Mouse (Mus musculus): ENCODE measurements at regions not wholly inside any gene's neighbourhood (a gene's known extent, or its start where the extent isn't known, plus 50 kb on each side); places are given as distances from the start of the nearest gene placed in this dataset.
A peak's percentile ranks its signal among the peaks of the same experiment; 100 is the strongest.

DNA sequence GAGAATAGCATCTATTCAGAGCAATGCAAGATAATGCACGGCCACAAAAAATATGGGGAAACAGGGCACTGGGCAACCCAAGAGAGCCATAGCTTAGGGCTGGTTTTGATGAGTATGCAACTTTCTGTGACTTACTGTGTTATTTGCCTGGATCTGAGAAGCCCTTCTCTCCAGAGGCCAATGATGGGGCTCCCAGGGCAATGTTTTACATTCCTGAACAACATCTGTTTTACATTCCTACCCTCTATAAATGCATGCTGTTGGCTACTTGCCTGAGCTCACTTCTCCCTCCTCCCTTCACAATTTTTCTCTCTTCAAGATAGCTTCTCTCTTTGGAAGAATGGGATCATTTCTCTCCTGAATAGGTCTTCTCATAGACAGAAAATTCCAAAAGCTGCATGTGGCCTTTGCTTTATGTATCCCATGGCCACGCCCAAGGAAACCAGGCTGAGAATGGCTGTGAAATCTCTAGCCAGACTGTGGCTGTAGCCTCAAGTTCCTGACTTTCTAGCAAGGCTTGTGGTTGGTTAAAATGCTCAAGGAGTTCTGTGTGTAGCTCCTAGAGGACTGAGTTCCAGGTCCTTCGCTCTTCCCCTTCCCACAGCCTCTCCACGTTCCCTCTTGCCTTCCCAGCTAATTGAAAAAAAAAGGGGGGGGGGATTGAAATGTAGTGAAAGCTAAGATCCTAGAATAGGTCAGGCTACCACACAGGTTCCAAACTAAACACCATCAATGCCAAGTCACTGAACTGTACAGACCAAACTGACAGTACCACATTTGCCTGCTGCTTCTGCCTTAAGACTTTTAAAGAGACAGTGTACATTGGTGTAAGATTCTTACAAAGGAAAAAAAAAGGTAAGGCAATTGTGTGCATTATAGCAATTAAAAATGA, 312.7 kb upstream of the Auts2 start:
- H3K27me3 ChIP-seq (ENCODE audit: control insufficient read depth, insufficient read depth, low read length) = no peaks in the 10 kb centered on the region
- no peak overlapping the region for H3K9ac ChIP-seq
- H3K9me3 ChIP-seq (ENCODE audit: control insufficient read depth, low read length) = no peaks in the 10 kb centered on the region
- H3K4me3 ChIP-seq (replicated peaks; ENCODE audit: low read length) = no peak overlapping the region
- no peaks in the 10 kb centered on the region for H3K36me3 ChIP-seq (replicated peaks; ENCODE audit: control insufficient read depth, insufficient read depth)
- H3K4me2 ChIP-seq (replicated peaks) = no peak overlapping the region
- ATAC-seq (ENCODE audit: low FRiP score) = no peak
- H3K27ac ChIP-seq = no peak overlapping the region
- H3K4me1 ChIP-seq (replicated peaks; ENCODE audit: control insufficient read depth, insufficient read depth, low read length) = 0 out of 2 replicates have a peak, but pooled peaks cover 3% of the 10 kb centered on the region
- no peak for DNase-seq (ENCODE audit: low spot score)
- WGBS = 75% methylated on average over 4 of the region's 4 CpGs

DNA sequence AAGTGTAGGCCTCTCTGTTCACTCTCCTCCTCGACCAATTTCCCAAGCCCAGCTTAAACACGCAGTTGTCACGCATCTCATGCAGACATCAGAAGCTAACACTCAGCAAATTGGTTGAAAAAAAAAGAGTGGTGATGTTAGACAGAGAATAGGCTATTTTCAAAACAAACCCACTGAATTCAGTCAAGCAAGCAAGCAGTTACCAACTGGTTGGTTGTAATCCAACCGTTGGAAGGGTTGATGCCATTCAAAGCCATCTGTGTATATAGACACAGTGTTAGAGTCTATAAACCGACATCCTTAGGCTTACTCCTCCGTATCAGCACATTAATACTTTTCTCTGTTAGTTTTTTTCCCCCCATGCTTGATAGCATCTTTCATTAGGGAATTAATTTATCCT, 307.6 kb upstream of the Auts2 start:
- Histone ChIP-seq H3K4me1 (replicated peaks; ENCODE audit: control insufficient read depth, insufficient read depth, low read length) (no peaks in the 10 kb centered on the region), H3K4me3 (replicated peaks; ENCODE audit: low read length) (no peak overlapping the region), H3K9me3 (ENCODE audit: control insufficient read depth, low read length) (no peaks in the 10 kb centered on the region), H3K27me3 (ENCODE audit: control insufficient read depth, insufficient read depth, low read length) (no peaks in the 10 kb centered on the region), H3K4me2 (replicated peaks) (no peak overlapping the region), H3K36me3 (replicated peaks; ENCODE audit: control insufficient read depth, insufficient read depth) (no peaks in the 10 kb centered on the region), H3K9ac (no peak overlapping the region), H3K27ac (no peak overlapping the region)
- DNase-seq (ENCODE audit: low spot score) (no peak), ATAC-seq (ENCODE audit: low FRiP score) (no peak)
- 79% methylated on average over 6 of the region's 6 CpGs for WGBS

DNA sequence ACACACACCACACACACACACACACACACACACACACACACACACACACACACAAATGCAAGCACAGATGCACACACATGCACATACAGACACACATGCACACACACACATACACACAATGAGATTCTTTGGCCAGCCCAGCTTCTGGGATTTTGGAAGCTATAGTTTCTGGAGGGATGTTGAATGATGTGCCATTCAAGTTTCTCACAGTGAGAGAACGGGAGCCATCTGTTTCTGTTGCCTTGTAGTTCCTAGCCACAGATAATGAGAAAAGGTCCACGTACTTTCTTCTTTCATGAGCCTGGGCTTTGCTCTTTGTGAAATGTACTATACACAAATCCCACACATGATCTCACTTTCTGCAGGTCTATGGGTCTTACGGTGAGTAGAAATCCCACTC, 304.9 kb upstream of the Auts2 start:
- ATAC-seq (ENCODE audit: low FRiP score) = no peak
- no peak overlapping the region for H3K4me3 ChIP-seq (replicated peaks; ENCODE audit: low read length)

DNA sequence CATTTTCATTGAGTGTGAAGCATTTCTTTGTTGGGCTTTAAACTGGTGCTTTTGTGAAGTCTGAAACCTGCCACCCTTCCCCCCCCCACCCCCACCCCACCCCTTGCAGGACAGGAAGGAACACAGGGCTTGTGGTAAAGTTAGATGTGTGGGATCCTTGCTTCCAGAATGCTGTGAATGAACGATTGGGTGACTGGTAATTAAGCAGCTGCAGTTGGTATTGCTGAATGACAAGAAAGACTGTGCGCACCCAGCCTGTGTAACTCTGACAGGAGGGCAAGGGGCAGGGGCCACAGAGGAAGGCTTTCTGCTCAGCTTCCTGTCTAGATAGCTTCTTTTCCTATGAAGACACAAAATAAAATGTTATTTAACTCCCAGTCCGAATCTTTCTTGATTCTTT, 300.1 kb upstream of the Auts2 start:
- no peak for DNase-seq (ENCODE audit: low spot score)
- WGBS = 53% methylated on average over 3 of the region's 3 CpGs

More for the DNA sequence above, 304.9 kb upstream of the Auts2 start:
- H3K9ac ChIP-seq = no peak overlapping the region
- no peaks in the 10 kb centered on the region for H3K4me1 ChIP-seq (replicated peaks; ENCODE audit: control insufficient read depth, insufficient read depth, low read length)
- H3K27me3 ChIP-seq (ENCODE audit: control insufficient read depth, insufficient read depth, low read length) = no peaks in the 10 kb centered on the region
- H3K36me3 ChIP-seq (replicated peaks; ENCODE audit: control insufficient read depth, insufficient read depth) = no peaks in the 10 kb centered on the region
- no peaks in the 10 kb centered on the region for H3K9me3 ChIP-seq (ENCODE audit: control insufficient read depth, low read length)
- no peak for DNase-seq (ENCODE audit: low spot score)
- no peak overlapping the region for H3K4me2 ChIP-seq (replicated peaks)
- H3K27ac ChIP-seq = no peak overlapping the region
- WGBS = 71% methylated on average over 3 of the region's 3 CpGs

DNA sequence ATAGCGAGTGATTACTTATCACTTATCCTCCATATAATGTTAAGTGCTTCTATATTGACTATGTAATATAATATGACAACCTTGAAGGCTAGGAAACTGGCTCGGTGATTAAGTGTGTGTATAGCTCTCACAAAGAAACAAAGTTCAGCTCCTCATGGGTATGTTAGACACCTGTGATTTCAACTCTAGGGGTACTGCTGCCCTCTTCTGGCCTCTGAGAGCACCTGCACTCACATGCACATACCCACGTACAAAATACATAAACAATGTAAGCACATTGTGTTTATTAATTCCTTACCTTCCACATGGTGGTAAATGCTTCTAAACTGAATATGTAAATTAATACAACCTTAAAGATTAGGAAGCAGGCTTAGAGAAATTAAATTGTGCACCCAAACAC, 298.6 kb upstream of the Auts2 start:
- Histone ChIP-seq H3K4me1 (replicated peaks; ENCODE audit: control insufficient read depth, insufficient read depth, low read length) (no peaks in the 10 kb centered on the region), H3K27me3 (ENCODE audit: control insufficient read depth, insufficient read depth, low read length) (no peaks in the 10 kb centered on the region), H3K27ac (no peak overlapping the region), H3K4me3 (replicated peaks; ENCODE audit: low read length) (no peak overlapping the region), H3K9ac (no peak overlapping the region), H3K9me3 (ENCODE audit: control insufficient read depth, low read length) (no peaks in the 10 kb centered on the region), H3K36me3 (replicated peaks; ENCODE audit: control insufficient read depth, insufficient read depth) (no peaks in the 10 kb centered on the region), H3K4me2 (replicated peaks) (no peak overlapping the region)
- no peak for DNase-seq (ENCODE audit: low spot score)
- 93% methylated on average over 3 of the region's 3 CpGs for WGBS
- ATAC-seq (ENCODE audit: low FRiP score) = no peak

More for the DNA sequence above, 300.1 kb upstream of the Auts2 start:
- H3K4me1 ChIP-seq (replicated peaks; ENCODE audit: control insufficient read depth, insufficient read depth, low read length) = no peaks in the 10 kb centered on the region
- no peak overlapping the region for H3K9ac ChIP-seq
- H3K4me3 ChIP-seq (replicated peaks; ENCODE audit: low read length) = no peak overlapping the region
- no peak overlapping the region for H3K27ac ChIP-seq
- no peaks in the 10 kb centered on the region for H3K27me3 ChIP-seq (ENCODE audit: control insufficient read depth, insufficient read depth, low read length)
- no peaks in the 10 kb centered on the region for H3K9me3 ChIP-seq (ENCODE audit: control insufficient read depth, low read length)
- H3K36me3 ChIP-seq (replicated peaks; ENCODE audit: control insufficient read depth, insufficient read depth) = no peaks in the 10 kb centered on the region
- ATAC-seq (ENCODE audit: low FRiP score) = no peak
- H3K4me2 ChIP-seq (replicated peaks) = no peak overlapping the region

DNA sequence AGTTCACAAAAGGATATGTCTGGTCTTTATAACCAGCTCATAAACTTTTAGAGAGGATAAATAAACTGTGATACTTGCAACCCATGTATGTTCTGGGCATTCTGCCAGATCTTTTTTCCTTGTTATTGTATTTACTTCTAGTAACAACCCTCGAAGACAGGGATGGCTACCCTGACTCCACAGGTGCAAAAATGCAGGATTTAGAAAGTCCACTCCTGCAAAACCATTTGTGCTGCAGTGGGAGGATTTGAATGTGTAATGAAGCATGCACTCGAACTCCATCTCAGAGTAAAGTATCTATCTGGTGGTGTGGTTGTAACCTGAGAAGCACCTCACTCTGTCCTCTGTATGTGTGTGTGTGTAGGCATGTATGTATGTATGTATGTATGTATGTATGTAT, 294.3 kb upstream of the Auts2 start:
- WGBS = 45% methylated on average over 2 of the region's 2 CpGs
- no peak overlapping the region for H3K4me2 ChIP-seq (replicated peaks)
- H3K4me3 ChIP-seq (replicated peaks; ENCODE audit: low read length) = no peak overlapping the region
- ATAC-seq (ENCODE audit: low FRiP score) = no peak
- H3K4me1 ChIP-seq (replicated peaks; ENCODE audit: control insufficient read depth, insufficient read depth, low read length) = no peaks in the 10 kb centered on the region
- H3K36me3 ChIP-seq (replicated peaks; ENCODE audit: control insufficient read depth, insufficient read depth) = no peaks in the 10 kb centered on the region
- no peak overlapping the region for H3K9ac ChIP-seq
- no peak for DNase-seq (ENCODE audit: low spot score)
- H3K27me3 ChIP-seq (ENCODE audit: control insufficient read depth, insufficient read depth, low read length) = no peaks in the 10 kb centered on the region
- no peaks in the 10 kb centered on the region for H3K9me3 ChIP-seq (ENCODE audit: control insufficient read depth, low read length)
- H3K27ac ChIP-seq = no peak overlapping the region

DNA sequence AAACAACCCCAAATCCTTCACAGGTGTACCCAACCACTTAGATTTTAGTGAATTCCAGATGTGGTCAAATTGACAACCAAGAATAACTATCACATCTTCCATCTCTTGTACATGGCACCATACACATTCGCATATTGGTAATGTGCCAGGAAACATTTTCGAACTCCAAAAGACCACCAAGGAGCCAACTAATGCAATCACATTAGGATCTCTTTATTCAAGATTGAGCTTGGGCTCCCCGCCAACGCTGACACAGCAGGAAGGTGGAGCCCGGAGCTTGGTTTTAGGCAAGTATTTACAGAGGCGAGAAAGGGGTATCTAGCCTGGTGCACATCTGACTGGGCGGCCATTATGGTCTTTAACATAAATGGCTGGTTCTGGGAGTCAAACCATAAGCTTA, 285.8 kb upstream of the Auts2 start:
- WGBS = 66% methylated on average over 7 of the region's 7 CpGs
- DNase-seq (ENCODE audit: low spot score) = no peak

DNA sequence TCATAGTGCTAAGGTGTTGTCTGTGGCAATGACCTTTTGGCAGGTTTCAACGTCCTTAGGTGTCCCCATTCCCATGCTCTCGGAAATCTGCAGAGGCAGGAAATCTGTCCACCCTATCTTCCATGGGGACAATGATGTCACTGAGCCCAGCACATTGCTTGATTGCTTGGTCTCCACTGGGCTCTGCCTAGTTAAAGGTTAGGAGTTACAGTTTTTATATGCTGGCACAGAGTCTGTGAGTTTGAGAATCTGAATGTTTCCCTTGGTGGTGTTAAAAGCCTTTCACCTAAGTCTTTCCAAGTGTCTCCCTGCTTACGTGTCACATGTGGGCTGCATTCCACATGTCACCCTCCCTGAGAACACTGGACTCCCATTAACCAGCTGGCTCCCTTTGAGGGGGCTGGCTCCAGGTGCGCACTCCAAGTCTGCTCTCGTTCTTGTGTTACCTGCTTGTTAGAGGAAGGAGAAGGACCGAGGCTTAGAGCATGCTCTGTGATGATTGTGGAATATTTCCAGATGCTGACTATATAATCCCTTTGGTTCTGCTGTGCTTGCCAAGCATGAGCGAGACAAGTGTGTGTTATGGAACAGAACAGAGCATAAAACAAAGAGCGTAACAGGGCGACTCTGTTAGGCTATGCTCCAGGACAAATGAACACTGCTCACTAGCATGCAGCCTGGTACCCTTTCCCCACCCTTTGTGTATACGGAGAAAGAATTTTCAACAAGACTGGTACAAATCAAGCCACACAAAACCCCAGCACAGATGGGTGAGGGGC, 284.6 kb upstream of the Auts2 start:
- H3K36me3 ChIP-seq (replicated peaks; ENCODE audit: control insufficient read depth, insufficient read depth) = no peaks in the 10 kb centered on the region
- H3K4me3 ChIP-seq (replicated peaks; ENCODE audit: low read length) = no peak overlapping the region
- ATAC-seq (ENCODE audit: low FRiP score) (no peak), DNase-seq (ENCODE audit: low spot score) (peak; percentile 26)
- H3K4me1 ChIP-seq (replicated peaks; ENCODE audit: control insufficient read depth, insufficient read depth, low read length) = no peaks in the 10 kb centered on the region
- no peaks in the 10 kb centered on the region for H3K27me3 ChIP-seq (ENCODE audit: control insufficient read depth, insufficient read depth, low read length)
- no peak overlapping the region for H3K4me2 ChIP-seq (replicated peaks)
- WGBS = 79% methylated on average over 10 of the region's 10 CpGs
- H3K27ac ChIP-seq = no peak overlapping the region
- H3K9ac ChIP-seq = no peak overlapping the region
- H3K9me3 ChIP-seq (ENCODE audit: control insufficient read depth, low read length) = no peaks in the 10 kb centered on the region

More for the DNA sequence above, 285.8 kb upstream of the Auts2 start:
- no peak for ATAC-seq (ENCODE audit: low FRiP score)
- no peak overlapping the region for H3K27ac ChIP-seq
- no peaks in the 10 kb centered on the region for H3K4me1 ChIP-seq (replicated peaks; ENCODE audit: control insufficient read depth, insufficient read depth, low read length)
- no peak overlapping the region for H3K9ac ChIP-seq
- H3K9me3 ChIP-seq (ENCODE audit: control insufficient read depth, low read length) = no peaks in the 10 kb centered on the region
- no peak overlapping the region for H3K4me3 ChIP-seq (replicated peaks; ENCODE audit: low read length)
- H3K27me3 ChIP-seq (ENCODE audit: control insufficient read depth, insufficient read depth, low read length) = no peaks in the 10 kb centered on the region
- H3K4me2 ChIP-seq (replicated peaks) = no peak overlapping the region
- no peaks in the 10 kb centered on the region for H3K36me3 ChIP-seq (replicated peaks; ENCODE audit: control insufficient read depth, insufficient read depth)

DNA sequence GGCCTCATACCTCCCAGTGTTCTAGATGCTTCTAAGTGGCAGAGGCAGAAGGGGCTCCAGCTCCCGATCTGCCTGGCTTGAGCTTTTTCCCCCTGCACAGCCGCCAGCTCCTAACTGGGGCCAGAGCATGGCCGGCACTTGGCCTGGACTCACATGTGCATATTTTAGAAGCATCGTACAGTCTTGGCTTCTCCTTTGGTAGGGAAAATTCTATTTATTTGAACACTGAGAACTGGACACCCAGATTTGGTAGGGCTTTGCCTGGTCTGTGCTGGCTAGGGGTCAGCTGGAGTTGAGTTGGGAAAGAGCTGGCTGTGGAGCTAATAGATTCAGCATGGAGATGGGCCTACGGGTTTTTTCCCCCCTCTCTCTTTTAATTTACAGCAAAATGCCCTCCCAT, 282.9 kb upstream of the Auts2 start:
- no peak overlapping the region for H3K4me3 ChIP-seq (replicated peaks; ENCODE audit: low read length)
- DNase-seq (ENCODE audit: low spot score) (no peak), ATAC-seq (ENCODE audit: low FRiP score) (no peak)
- 92% methylated on average over 5 of the region's 5 CpGs for WGBS
- no peak overlapping the region for H3K4me2 ChIP-seq (replicated peaks)
- no peaks in the 10 kb centered on the region for H3K9me3 ChIP-seq (ENCODE audit: control insufficient read depth, low read length)
- H3K9ac ChIP-seq = no peak overlapping the region
- no peaks in the 10 kb centered on the region for H3K4me1 ChIP-seq (replicated peaks; ENCODE audit: control insufficient read depth, insufficient read depth, low read length)
- H3K27me3 ChIP-seq (ENCODE audit: control insufficient read depth, insufficient read depth, low read length) = no peaks in the 10 kb centered on the region
- H3K27ac ChIP-seq = no peak overlapping the region
- no peaks in the 10 kb centered on the region for H3K36me3 ChIP-seq (replicated peaks; ENCODE audit: control insufficient read depth, insufficient read depth)

Data from hindbrain, embryonic 14.5 days (tissue).